Mouse (Mus musculus) c-Kit-positive CD71-positive TER-119-positive erythroid progenitor cells, embryonic 14.5 days (primary cell): ENCODE results near the gene Mamld1.
A peak's percentile ranks its signal among the peaks of the same experiment; 100 is the strongest.
"Not testable (repeated sequence)": the region's sequence is repeated elsewhere in the genome, so short reads cannot be mapped to it uniquely, and the experiment has no call there.

ENCODE experiments used
- DNase-seq: peaks from one replicate; pipeline ENCODE4 v3.0.0-alpha.2; 2013; ENCODE audit warnings: low spot score

Mamld1 gene

DNA sequence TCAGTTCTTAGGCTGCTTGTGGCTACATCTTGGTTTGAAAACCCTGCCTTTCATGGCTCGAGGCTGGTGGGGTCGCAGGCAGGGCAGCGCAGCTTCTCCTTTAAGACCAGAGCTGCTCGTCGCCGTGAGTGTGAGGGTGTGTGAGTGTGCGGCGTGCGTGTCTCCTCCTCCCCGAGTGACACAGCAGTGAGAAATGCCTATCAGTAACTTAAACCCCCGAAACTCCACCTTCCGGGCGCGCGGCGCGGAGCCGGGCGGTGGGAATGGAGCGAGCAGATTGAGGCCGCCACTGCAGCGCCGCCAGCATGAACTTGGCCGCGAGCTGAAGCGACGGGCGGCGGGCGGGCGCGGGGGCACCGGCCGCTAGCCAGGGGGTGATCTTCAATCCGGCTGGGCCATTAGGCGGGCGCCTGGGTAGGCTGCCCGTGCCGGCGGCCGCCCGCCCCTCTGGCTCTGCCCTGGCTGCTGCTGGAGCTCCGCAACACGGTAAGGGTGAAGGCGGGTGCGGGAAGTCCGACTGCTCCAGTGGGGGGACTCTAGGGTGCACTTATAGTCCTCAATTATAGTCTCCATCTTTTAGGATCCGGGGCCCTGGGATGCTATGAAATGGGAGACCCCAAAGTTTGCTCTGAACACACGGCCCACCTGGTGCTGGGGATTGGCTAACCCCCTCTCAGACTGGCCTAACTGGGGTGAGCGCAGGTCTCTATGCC lies at the start of gene Mamld1:
TSS of gene Mamld1 (plus strand) at position 393 of the 713 bp plus-strand sequence.
- no peak for DNase-seq

- no peak for DNase-seq
Observed at GRCm38 (mm10) chrX:71024718-71025117, 25.3 kb upstream of the Mamld1 start.

- no peak for DNase-seq
Observed at GRCm38 (mm10) chrX:71028007-71028406, 22.0 kb upstream of the Mamld1 start.

GRCm38 (mm10) chrX:71028976-71029375 lies 21.1 kb upstream of the Mamld1 start:
- not testable (repeated sequence) for DNase-seq

DNA sequence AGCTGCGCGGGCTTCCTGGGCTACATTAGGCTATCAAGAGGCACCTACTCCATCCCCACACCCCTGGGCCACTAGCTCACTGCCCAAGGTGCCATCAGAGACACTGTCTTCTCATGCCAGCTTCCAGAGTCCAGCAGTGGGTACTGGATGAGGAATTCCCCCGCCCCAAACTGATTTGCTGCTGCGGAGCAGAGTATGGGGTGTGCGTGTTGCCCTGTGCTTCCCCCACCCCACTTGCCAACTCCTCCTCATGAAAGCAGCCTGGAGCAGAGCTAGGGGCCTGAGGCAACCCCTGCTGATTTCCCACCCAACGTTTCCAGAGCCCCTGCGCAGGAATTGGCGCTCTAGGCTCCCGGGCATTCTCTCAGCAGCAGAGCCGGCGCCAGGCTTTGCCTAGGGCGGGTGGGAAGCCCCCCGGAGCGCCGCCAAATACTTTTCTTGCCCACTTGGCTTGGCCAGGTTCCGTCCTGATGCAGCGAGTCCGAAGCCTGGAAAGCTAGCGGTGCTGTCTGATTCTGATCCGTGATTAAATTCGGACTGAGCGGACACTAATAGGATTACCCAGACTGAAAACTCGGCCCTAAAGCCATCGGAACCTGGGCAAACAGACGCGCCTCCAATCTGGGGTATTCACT lies 738 bp downstream of the Mamld1 start:
- DNase-seq = no peak

GRCm38 (mm10) chrX:71051361-71052114 lies 1.5 kb downstream of the Mamld1 start:
- no peak for DNase-seq

DNA sequence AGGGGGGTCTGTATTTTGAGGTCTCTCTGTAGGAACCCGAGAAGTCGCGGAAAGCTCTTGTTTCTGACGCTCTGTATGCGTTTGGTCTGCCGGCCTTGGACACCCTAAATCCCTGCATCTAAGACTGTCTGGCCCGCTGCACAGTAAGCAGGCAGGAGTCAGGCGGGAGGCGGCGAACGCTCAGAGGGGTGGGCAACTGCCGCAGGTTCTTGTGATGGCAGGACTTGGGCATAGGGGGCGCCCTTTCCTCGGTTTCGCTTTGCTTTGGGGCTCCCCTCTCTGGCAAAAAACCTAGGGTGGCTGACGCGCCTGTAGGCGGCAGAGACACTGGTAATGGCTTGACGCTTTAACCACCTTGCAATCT lies 2.0 kb downstream of the Mamld1 start:
- peak; percentile 3 for DNase-seq

GRCm38 (mm10) chrX:71052481-71053216 lies 2.6 kb downstream of the Mamld1 start:
- no peak for DNase-seq

DNA sequence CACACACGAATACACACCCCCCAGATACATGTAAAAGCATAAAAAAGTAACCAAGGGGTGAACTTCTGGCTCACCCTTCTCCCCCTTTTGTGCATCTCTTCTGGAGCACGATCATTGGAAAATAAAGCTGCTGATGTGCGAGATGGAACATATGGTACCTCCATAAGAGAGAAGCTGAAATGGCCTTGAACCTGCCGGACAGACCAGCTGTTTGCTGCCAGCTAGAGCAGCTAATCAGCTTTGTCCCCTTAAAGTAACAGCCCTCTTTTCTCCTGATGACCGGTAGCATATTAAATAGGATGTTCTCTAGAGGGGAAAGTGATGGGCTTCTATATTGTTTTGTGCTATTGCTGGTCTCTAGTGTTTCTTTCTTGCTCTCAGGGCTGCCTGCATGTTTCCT lies 3.2 kb downstream of the Mamld1 start:
- no peak for DNase-seq

GRCm38 (mm10) chrX:71056968-71057367 lies 6.9 kb downstream of the Mamld1 start:
- DNase-seq = no peak

- no peak for DNase-seq
Observed at GRCm38 (mm10) chrX:71085092-71085807, 35.2 kb downstream of the Mamld1 start.

- DNase-seq = no peak
Observed at GRCm38 (mm10) chrX:71087370-71088079, 37.5 kb downstream of the Mamld1 start.

- DNase-seq = no peak
Observed at GRCm38 (mm10) chrX:71088080-71088414, 38.0 kb downstream of the Mamld1 start.

GRCm38 (mm10) chrX:71105820-71106219 lies 55.8 kb downstream of the Mamld1 start:
- no peak for DNase-seq

GRCm38 (mm10) chrX:71106392-71106791 lies 56.3 kb downstream of the Mamld1 start:
- DNase-seq = no peak

- DNase-seq = no peak
Observed at GRCm38 (mm10) chrX:71108056-71108735, 58.1 kb downstream of the Mamld1 start.

GRCm38 (mm10) chrX:71110333-71110732 lies 60.3 kb downstream of the Mamld1 start:
- DNase-seq = no peak

- no peak for DNase-seq
Observed at GRCm38 (mm10) chrX:71122359-71123293, 72.6 kb downstream of the Mamld1 start.

DNA sequence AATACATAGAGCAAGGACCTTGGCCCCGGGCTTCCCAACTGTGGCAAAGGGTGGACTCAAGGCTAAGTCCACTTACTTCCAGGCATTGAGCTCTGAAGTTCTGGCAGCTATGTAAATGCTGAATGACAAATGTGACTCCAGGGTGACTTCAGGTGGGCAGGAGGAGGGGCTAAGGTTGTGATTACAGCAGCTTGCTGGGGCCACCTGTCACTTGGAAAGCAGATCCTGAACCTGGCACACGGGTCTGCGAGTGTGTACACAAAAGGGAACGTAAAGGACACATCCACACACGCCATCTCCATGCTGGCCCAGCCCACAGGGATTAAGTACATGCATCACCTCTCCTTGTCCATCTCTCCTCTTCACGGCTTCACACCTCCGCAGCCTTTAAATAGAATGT lies 75.0 kb downstream of the Mamld1 start:
- DNase-seq = no peak
